Mouse (Mus musculus): ENCODE data around the gene Pou4f2.

Gene Pou4f2

GRCm38 (mm10) chr8:78419272-78419671 lies 17.2 kb downstream of the Pou4f2 start:
- DNase-seq (ENCODE audit: low read depth, low spot score), result no peak

GRCm38 (mm10) chr8:78390756-78391155 lies 45.7 kb downstream of the Pou4f2 start:
- no peak for DNase-seq (ENCODE audit: low read depth, low spot score)

Data from retina, adult 2 months (tissue).